Mouse (Mus musculus) pancreas, adult 10 weeks (tissue): ENCODE results near the gene Nop9. TPM values are rescaled to one million over a fixed set of nuclear protein-coding genes. Genes with fewer than 3 reads are reported as not detected.

ENCODE experiments used
- polyA plus RNA-seq: library from polyadenylated mRNA; stranded (reverse); fragments of 350-450 nt; fragmentation: Illumina TruSeq; extraction: RNeasy Lipid Tissue Mini Kit (QIAGEN cat#74804); gene quantifications from one replicate; pipeline ENCODE4 v1.2.3, GENCODE M21; 2015; ENCODE audit warnings: low read depth, low replicate concordance; ENCODE audit not compliant: insufficient read depth

The Nop9 gene
- 2.8 TPM for polyA plus RNA-seq

GRCm38 (mm10) chr14:55745180-55745860 is at the start of gene Nop9, which contains the start of gene Dhrs1:
Gene Nop9, plus strand, starts transcription at chr14:55745693.
Gene Dhrs1, minus strand, starts transcription at chr14:55745690.

GRCm38 (mm10) chr14:55713729-55714122 is 31.8 kb upstream of the Nop9 start, which contains the start of gene Tgm1:
Gene Tgm1, minus strand, starts transcription at chr14:55713926.

GRCm38 (mm10) chr14:55721700-55722437 is 23.6 kb upstream of the Nop9 start, which contains the start of gene Rabggta:
Gene Rabggta, minus strand, starts transcription at chr14:55722263.

GRCm38 (mm10) chr14:55758363-55758784 is 12.9 kb downstream of the Nop9 start, which contains the start of gene Cideb:
Gene Cideb, minus strand, starts transcription at chr14:55758458.

GRCm38 (mm10) chr14:55761163-55761562 is 15.7 kb downstream of the Nop9 start, which contains the start of gene Ltb4r2:
Gene Ltb4r2, plus strand, starts transcription at chr14:55761428.

GRCm38 (mm10) chr14:55765696-55766095 is 20.2 kb downstream of the Nop9 start, which contains the start of gene Ltb4r1:
Gene Ltb4r1, plus strand, starts transcription at chr14:55765962.

GRCm38 (mm10) chr14:55783958-55784235 is 38.4 kb downstream of the Nop9 start, which contains the start of gene Adcy4:
Gene Adcy4, minus strand, starts transcription at chr14:55784095.

GRCm38 (mm10) chr14:55788256-55789050 is 43.0 kb downstream of the Nop9 start, which contains the start of gene Ripk3:
Gene Ripk3, minus strand, starts transcription at chr14:55788865.

Other genes with a start within 250 kb of the Nop9 start
- not detected for gene Cpne6, start 235.2 kb upstream of the Nop9 start, polyA plus RNA-seq
- gene Nrl, start 220.7 kb upstream of the Nop9 start, polyA plus RNA-seq = not detected
- gene Pck2, start 205.4 kb upstream of the Nop9 start, polyA plus RNA-seq = 29.0 TPM
- gene Dcaf11, start 185.7 kb upstream of the Nop9 start, polyA plus RNA-seq = 38.9 TPM
- gene A730061H03Rik, start 185.3 kb upstream of the Nop9 start, polyA plus RNA-seq = not detected
- gene Fitm1, start 170.1 kb upstream of the Nop9 start, polyA plus RNA-seq = not detected
- 38.5 TPM for gene Psme1, start 167.6 kb upstream of the Nop9 start, polyA plus RNA-seq
- 11.7 TPM for gene Emc9, start 160.4 kb upstream of the Nop9 start, polyA plus RNA-seq
- gene Psme2, start 154.6 kb upstream of the Nop9 start, polyA plus RNA-seq = 49.1 TPM
- gene Rnf31, start 154.0 kb upstream of the Nop9 start, polyA plus RNA-seq = 14.7 TPM
- gene Irf9, start 142.1 kb upstream of the Nop9 start, polyA plus RNA-seq = 11.2 TPM
- gene Rec8, start 127.7 kb upstream of the Nop9 start, polyA plus RNA-seq = 9.7 TPM
- 49.8 TPM for gene Ipo4, start 109.7 kb upstream of the Nop9 start, polyA plus RNA-seq
- 1.6 TPM for gene Gm49378, start 107.8 kb upstream of the Nop9 start, polyA plus RNA-seq
- 17.3 TPM for gene Tm9sf1, start 101.9 kb upstream of the Nop9 start, polyA plus RNA-seq
- 0.59 TPM for gene Tssk4, start 95.5 kb upstream of the Nop9 start, polyA plus RNA-seq
- 8.9 TPM for gene Mdp1, start 85.2 kb upstream of the Nop9 start, polyA plus RNA-seq
- gene Gmpr2, start 73.8 kb upstream of the Nop9 start, polyA plus RNA-seq = 5.6 TPM
- gene Nedd8, start 73.6 kb upstream of the Nop9 start, polyA plus RNA-seq = 60.9 TPM
- gene Tinf2, start 63.9 kb upstream of the Nop9 start, polyA plus RNA-seq = 5.5 TPM
- 0.30 TPM for gene Tgm1, start 31.8 kb upstream of the Nop9 start, polyA plus RNA-seq
- 9.4 TPM for gene Rabggta, start 23.4 kb upstream of the Nop9 start, polyA plus RNA-seq
- gene Dhrs1, start within 50 bp of the Nop9 start, polyA plus RNA-seq = 28.8 TPM
- not detected for gene Cideb, start 12.8 kb downstream of the Nop9 start, polyA plus RNA-seq
- not detected for gene Ltb4r2, start 15.7 kb downstream of the Nop9 start, polyA plus RNA-seq
- not detected for gene Ltb4r1, start 20.3 kb downstream of the Nop9 start, polyA plus RNA-seq
- 14.4 TPM for gene Adcy4, start 38.4 kb downstream of the Nop9 start, polyA plus RNA-seq
- gene Ripk3, start 43.2 kb downstream of the Nop9 start, polyA plus RNA-seq = 2.2 TPM
- 5.5 TPM for gene Nfatc4, start 77.5 kb downstream of the Nop9 start, polyA plus RNA-seq
- gene Nynrin, start 108.3 kb downstream of the Nop9 start, polyA plus RNA-seq = 2.1 TPM
- gene Cbln3, start 138.7 kb downstream of the Nop9 start, polyA plus RNA-seq = not detected
- gene Khnyn, start 139.3 kb downstream of the Nop9 start, polyA plus RNA-seq = 5.2 TPM
- 11.8 TPM for gene Sdr39u1, start 154.6 kb downstream of the Nop9 start, polyA plus RNA-seq
- gene Cma1, start 199.0 kb downstream of the Nop9 start, polyA plus RNA-seq = 2.5 TPM
- gene Cma2, start 205.3 kb downstream of the Nop9 start, polyA plus RNA-seq = not detected